Mouse (Mus musculus) urinary bladder, postnatal 25 days (tissue): Measurements from ENCODE around the gene Lrsam1.

Experiments
- DNase-seq: peaks from one replicate; pipeline ENCODE4 v3.0.0; 2022; ENCODE audit warnings: low spot score

The Lrsam1 gene

GRCm38 (mm10) chr2:32895606-32896106, 65.8 kb downstream of the Lrsam1 start:
- no peak for DNase-seq

GRCm38 (mm10) chr2:32894097-32894496, 67.3 kb downstream of the Lrsam1 start:
- DNase-seq = no peak

- DNase-seq = no peak
Measured at GRCm38 (mm10) chr2:32892490-32892889, 68.9 kb downstream of the Lrsam1 start.

GRCm38 (mm10) chr2:32891278-32891677, 70.1 kb downstream of the Lrsam1 start:
- DNase-seq = no peak

GRCm38 (mm10) chr2:32890280-32890679, 71.1 kb downstream of the Lrsam1 start:
- DNase-seq = no peak

- DNase-seq = no peak
Measured at GRCm38 (mm10) chr2:32888551-32888950, 72.9 kb downstream of the Lrsam1 start.

GRCm38 (mm10) chr2:32888029-32888428, 73.4 kb downstream of the Lrsam1 start:
- no peak for DNase-seq

GRCm38 (mm10) chr2:32884745-32885144, 76.7 kb downstream of the Lrsam1 start:
- no peak for DNase-seq

- DNase-seq = no peak
Measured at GRCm38 (mm10) chr2:32882283-32883043, 79.0 kb downstream of the Lrsam1 start.

GRCm38 (mm10) chr2:32881723-32882122, 79.7 kb downstream of the Lrsam1 start:
- peak; percentile 79 for DNase-seq

GRCm38 (mm10) chr2:32881054-32881453, 80.4 kb downstream of the Lrsam1 start:
- no peak for DNase-seq

- no peak for DNase-seq
Measured at GRCm38 (mm10) chr2:32879593-32879992, 81.8 kb downstream of the Lrsam1 start.

- no peak for DNase-seq
Measured at GRCm38 (mm10) chr2:32878396-32878795, 83.0 kb downstream of the Lrsam1 start.

- no peak for DNase-seq
Measured at GRCm38 (mm10) chr2:32877761-32878393, 83.5 kb downstream of the Lrsam1 start.

GRCm38 (mm10) chr2:32877303-32877702, 84.1 kb downstream of the Lrsam1 start:
- no peak for DNase-seq

GRCm38 (mm10) chr2:32876490-32877302, 84.7 kb downstream of the Lrsam1 start:
- no peak for DNase-seq

- DNase-seq = peak; percentile 88
Measured at GRCm38 (mm10) chr2:32875675-32876489, 85.5 kb downstream of the Lrsam1 start, which contains the start of gene Fam129b. TSS of gene Fam129b (plus strand) at chr2:32876114.
